Mouse (Mus musculus): Measurements from ENCODE around the gene Ercc6. TPM values are rescaled to one million over a fixed set of nuclear protein-coding genes. Genes with fewer than 3 reads are reported as not detected.
A peak's percentile ranks its signal among the peaks of the same experiment; 100 is the strongest.

Gene Ercc6
- polyA plus RNA-seq, 1 experiment from 2014 or later = 28.9 TPM

GRCm38 (mm10) chr14:32525996-32526705, 12.8 kb downstream of the Ercc6 start:
- Histone ChIP-seq H3K27ac (replicated peaks) (no peak overlapping the region), H3K36me3 (replicated peaks) (peaks cover 72% of the 10 kb centered on the region), H3K27me3 (replicated peaks; ENCODE audit: low read depth, poor library complexity, severe bottlenecking) (no peaks in the 10 kb centered on the region), H3K9me3 (no peaks in the 10 kb centered on the region), H3K4me3 (no peak overlapping the region), H3K4me1 (no peaks in the 10 kb centered on the region)
- no peak for DNase-seq (ENCODE audit: low spot score)
- 81% methylated on average over 14 of the region's 14 CpGs for WGBS

GRCm38 (mm10) chr14:32527211-32527610, 13.9 kb downstream of the Ercc6 start:
- WGBS = 96% methylated on average over 9 of the region's 9 CpGs
- no peak overlapping the region for H3K4me3 ChIP-seq
- H3K27ac ChIP-seq (replicated peaks) = no peak overlapping the region
- peaks cover 61% of the 10 kb centered on the region for H3K36me3 ChIP-seq (replicated peaks)
- no peaks in the 10 kb centered on the region for H3K27me3 ChIP-seq (replicated peaks; ENCODE audit: low read depth, poor library complexity, severe bottlenecking)
- peaks cover 6% of the 10 kb centered on the region; the same call in 1 of the 2 replicates for H3K4me1 ChIP-seq
- H3K9me3 ChIP-seq = no peaks in the 10 kb centered on the region
- DNase-seq (ENCODE audit: low spot score) = no peak

- no peak overlapping the region for H3K27ac ChIP-seq (replicated peaks)
- WGBS = 91% methylated on average over 7 of the region's 7 CpGs
- peaks cover 59% of the 10 kb centered on the region for H3K36me3 ChIP-seq (replicated peaks)
- no peak overlapping the region for H3K4me3 ChIP-seq
- no peak for DNase-seq (ENCODE audit: low spot score)
- H3K4me1 ChIP-seq = peaks cover 22% of the 10 kb centered on the region
- H3K27me3 ChIP-seq (replicated peaks; ENCODE audit: low read depth, poor library complexity, severe bottlenecking) = no peaks in the 10 kb centered on the region
- no peaks in the 10 kb centered on the region for H3K9me3 ChIP-seq
These were observed 15.7 kb downstream of the Ercc6 start for GRCm38 (mm10) chr14:32529036-32529435.

- Histone ChIP-seq H3K36me3 (replicated peaks) (peaks cover 63% of the 10 kb centered on the region), H3K27ac (replicated peaks) (no peak overlapping the region), H3K4me1 (peaks cover 22% of the 10 kb centered on the region), H3K9me3 (no peaks in the 10 kb centered on the region), H3K27me3 (replicated peaks; ENCODE audit: low read depth, poor library complexity, severe bottlenecking) (no peaks in the 10 kb centered on the region), H3K4me3 (no peak overlapping the region)
- 18% methylated on average over 2 of the region's 2 CpGs for WGBS
- DNase-seq (ENCODE audit: low spot score) = peak; percentile 36
These were observed 17.6 kb downstream of the Ercc6 start for GRCm38 (mm10) chr14:32530896-32531295.

GRCm38 (mm10) chr14:32531371-32531770, 18.1 kb downstream of the Ercc6 start:
- Histone ChIP-seq H3K27ac (replicated peaks) (no peak overlapping the region), H3K4me1 (peaks cover 22% of the 10 kb centered on the region), H3K36me3 (replicated peaks) (peaks cover 62% of the 10 kb centered on the region), H3K4me3 (no peak overlapping the region), H3K9me3 (no peaks in the 10 kb centered on the region), H3K27me3 (replicated peaks; ENCODE audit: low read depth, poor library complexity, severe bottlenecking) (no peaks in the 10 kb centered on the region)
- 78% methylated on average over 3 of the region's 3 CpGs for WGBS
- DNase-seq (ENCODE audit: low spot score) = no peak

GRCm38 (mm10) chr14:32532381-32533147, 19.2 kb downstream of the Ercc6 start:
- DNase-seq (ENCODE audit: low spot score) = no peak
- Histone ChIP-seq H3K4me1 (peaks cover 22% of the 10 kb centered on the region), H3K9me3 (no peaks in the 10 kb centered on the region), H3K4me3 (no peak overlapping the region), H3K36me3 (replicated peaks) (peaks cover 58% of the 10 kb centered on the region), H3K27me3 (replicated peaks; ENCODE audit: low read depth, poor library complexity, severe bottlenecking) (no peaks in the 10 kb centered on the region), H3K27ac (replicated peaks) (no peak overlapping the region)
- 70% methylated on average over 7 of the region's 7 CpGs for WGBS

GRCm38 (mm10) chr14:32533148-32533520, 19.8 kb downstream of the Ercc6 start:
- Histone ChIP-seq H3K4me1 (peaks cover 22% of the 10 kb centered on the region), H3K27me3 (replicated peaks; ENCODE audit: low read depth, poor library complexity, severe bottlenecking) (no peaks in the 10 kb centered on the region), H3K36me3 (replicated peaks) (peaks cover 62% of the 10 kb centered on the region), H3K4me3 (no peak overlapping the region), H3K9me3 (no peaks in the 10 kb centered on the region), H3K27ac (replicated peaks) (no peak overlapping the region)
- 78% methylated on average over 3 of the region's 3 CpGs for WGBS
- no peak for DNase-seq (ENCODE audit: low spot score)

GRCm38 (mm10) chr14:32533656-32534055, 20.3 kb downstream of the Ercc6 start:
- DNase-seq (ENCODE audit: low spot score) = no peak
- Histone ChIP-seq H3K9me3 (no peaks in the 10 kb centered on the region), H3K4me1 (peaks cover 22% of the 10 kb centered on the region), H3K27me3 (replicated peaks; ENCODE audit: low read depth, poor library complexity, severe bottlenecking) (no peaks in the 10 kb centered on the region), H3K27ac (replicated peaks) (no peak overlapping the region), H3K4me3 (no peak overlapping the region), H3K36me3 (replicated peaks) (peaks cover 64% of the 10 kb centered on the region)
- 83% methylated on average over 4 of the region's 4 CpGs for WGBS

GRCm38 (mm10) chr14:32534137-32534536, 20.8 kb downstream of the Ercc6 start:
- DNase-seq (ENCODE audit: low spot score) = peak; percentile 18
- Histone ChIP-seq H3K27ac (replicated peaks) (no peak overlapping the region), H3K4me1 (peaks cover 22% of the 10 kb centered on the region), H3K4me3 (no peak overlapping the region), H3K36me3 (replicated peaks) (peaks cover 62% of the 10 kb centered on the region), H3K9me3 (no peaks in the 10 kb centered on the region), H3K27me3 (replicated peaks; ENCODE audit: low read depth, poor library complexity, severe bottlenecking) (no peaks in the 10 kb centered on the region)
- 71% methylated on average over 5 of the region's 5 CpGs for WGBS

GRCm38 (mm10) chr14:32536763-32537162, 23.4 kb downstream of the Ercc6 start:
- peaks cover 70% of the 10 kb centered on the region for H3K36me3 ChIP-seq (replicated peaks)
- WGBS = 89% methylated on average over 9 of the region's 9 CpGs

GRCm38 (mm10) chr14:32538115-32538514, 24.8 kb downstream of the Ercc6 start:
- WGBS = 89% methylated on average over 1 of the region's 1 CpGs
- no peaks in the 10 kb centered on the region for H3K27me3 ChIP-seq (replicated peaks; ENCODE audit: low read depth, poor library complexity, severe bottlenecking)
- peaks cover 6% of the 10 kb centered on the region; the same call in 1 of the 2 replicates for H3K4me1 ChIP-seq
- no peaks in the 10 kb centered on the region; the same call in 1 of the 2 replicates for H3K9me3 ChIP-seq
- no peak overlapping the region for H3K27ac ChIP-seq (replicated peaks)
- H3K4me3 ChIP-seq = no peak overlapping the region
- no peak for DNase-seq (ENCODE audit: low spot score)
- H3K36me3 ChIP-seq (replicated peaks) = peaks cover 83% of the 10 kb centered on the region

More at GRCm38 (mm10) chr14:32536763-32537162, 23.4 kb downstream of the Ercc6 start:
- no peak overlapping the region for H3K4me3 ChIP-seq
- no peaks in the 10 kb centered on the region for H3K9me3 ChIP-seq
- H3K27me3 ChIP-seq (replicated peaks; ENCODE audit: low read depth, poor library complexity, severe bottlenecking) = no peaks in the 10 kb centered on the region
- no peak overlapping the region for H3K27ac ChIP-seq (replicated peaks)
- no peak for DNase-seq (ENCODE audit: low spot score)
- H3K4me1 ChIP-seq = peaks cover 16% of the 10 kb centered on the region

- no peaks in the 10 kb centered on the region; the same call in 1 of the 2 replicates for H3K9me3 ChIP-seq
- H3K27me3 ChIP-seq (replicated peaks; ENCODE audit: low read depth, poor library complexity, severe bottlenecking) = no peaks in the 10 kb centered on the region
- peaks cover 70% of the 10 kb centered on the region for H3K36me3 ChIP-seq (replicated peaks)
- DNase-seq (ENCODE audit: low spot score) = no peak
- no peak overlapping the region for H3K4me3 ChIP-seq
- peaks cover 3% of the 10 kb centered on the region; the same call in 1 of the 2 replicates for H3K4me1 ChIP-seq
- no peak overlapping the region for H3K27ac ChIP-seq (replicated peaks)
These were observed 29.8 kb downstream of the Ercc6 start for GRCm38 (mm10) chr14:32543075-32543474.

- Histone ChIP-seq H3K27me3 (replicated peaks; ENCODE audit: low read depth, poor library complexity, severe bottlenecking) (no peaks in the 10 kb centered on the region), H3K36me3 (replicated peaks) (peaks cover 64% of the 10 kb centered on the region), H3K4me3 (no peak overlapping the region), H3K9me3 (no peaks in the 10 kb centered on the region; the same call in 1 of the 2 replicates), H3K4me1 (peaks cover 3% of the 10 kb centered on the region; the same call in 1 of the 2 replicates), H3K27ac (replicated peaks) (no peak overlapping the region)
- 75% methylated on average over 5 of the region's 5 CpGs for WGBS
- DNase-seq (ENCODE audit: low spot score) = no peak
These were observed 33.4 kb downstream of the Ercc6 start for GRCm38 (mm10) chr14:32546676-32547075.
